ENCODE assay signal across 8 mouse cellular contexts in the genomic region with DNA sequence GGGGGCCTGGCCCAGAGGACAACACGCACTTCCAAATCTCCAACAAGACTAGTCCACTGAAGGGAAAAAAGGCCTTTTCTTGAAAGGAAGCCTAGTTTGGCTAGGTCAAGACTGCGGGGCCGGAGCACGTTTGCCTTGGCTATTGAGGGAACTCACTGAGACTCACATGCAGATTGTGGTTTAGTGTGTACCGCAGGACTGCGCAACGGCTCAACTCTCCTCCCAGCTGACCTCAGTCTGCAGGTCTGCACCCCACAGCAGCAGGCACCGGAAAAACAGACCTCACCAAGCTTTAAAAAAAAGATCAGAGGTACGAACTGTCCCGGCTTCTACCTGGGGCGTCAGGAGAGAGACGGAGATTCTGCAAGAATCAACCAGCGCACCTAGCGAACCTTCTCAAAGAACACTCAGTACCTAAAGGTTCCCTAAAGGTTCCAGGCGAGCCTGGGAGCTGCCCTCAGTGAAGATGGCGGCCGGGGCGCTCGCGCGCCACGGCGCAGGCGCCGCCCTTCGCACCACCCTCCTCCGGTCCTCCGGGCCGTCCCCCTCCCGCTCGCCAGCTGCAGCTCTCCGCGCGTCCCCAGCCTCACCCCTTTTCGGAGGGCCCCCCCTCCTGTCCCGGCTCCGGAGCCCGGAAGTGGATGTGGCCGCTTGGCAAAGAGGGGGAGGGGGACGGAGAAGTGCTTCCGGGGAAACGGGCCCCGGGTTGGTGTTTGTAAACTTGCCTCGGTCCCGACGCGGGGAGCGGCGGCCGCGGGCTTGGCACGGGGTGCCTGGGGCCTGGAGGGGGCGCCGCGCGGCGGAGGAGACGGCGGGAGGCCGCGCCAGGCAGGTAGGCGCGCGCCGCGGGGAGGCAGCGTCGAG. TPM values are rescaled to one million over a fixed set of nuclear protein-coding genes. Genes with fewer than 3 reads are reported as not detected.
DNase-seq lines count a peak whose midpoint lies in the region; ATAC-seq and TF ChIP-seq lines count a peak whose summit lies in the region.

TSS of gene Zfp740 (plus strand) at position 279 of the 864 bp plus-strand sequence.

- H3K9ac ChIP-seq in forebrain, postnatal 0 days: peak within 1 kb of the TSS; percentile 92
- H3K9ac ChIP-seq in lung, embryonic 15.5 days: peak within 1 kb of the TSS; percentile 97

- no peaks in the 10 kb centered on the region for H3K27me3 ChIP-seq in G1E (ENCODE audit: insufficient read depth, low read length)
- no peaks in the 10 kb centered on the region for H3K27me3 ChIP-seq in forebrain, postnatal 0 days (ENCODE audit: insufficient read depth, low read length)
- no peaks in the 10 kb centered on the region for H3K27me3 ChIP-seq in lung, embryonic 15.5 days

- DNase-seq in G1E (ENCODE audit: low spot score): peak; percentile 98
- peak; percentile 94 to 97 for DNase-seq in cerebellum, adult 18-20 months
- DNase-seq in forebrain, postnatal 0 days: peak; percentile 97
- peak; percentile 97 for DNase-seq in heart, postnatal 4 days
- DNase-seq in layer of hippocampus, adult 8-10 months (ENCODE audit: low spot score in 2 of 2): peak; percentile 91 to 92
- DNase-seq in ovary, adult 18-20 months (ENCODE audit: low spot score): peak; percentile 98
- peak; percentile 98 for DNase-seq in thymus, postnatal 0 days (ENCODE audit: low spot score)

- H3K4me2 ChIP-seq in forebrain, postnatal 0 days (ENCODE audit: low read depth): peak within 1 kb of the TSS; percentile 68
- peak within 1 kb of the TSS; percentile 79 for H3K4me2 ChIP-seq in lung, embryonic 15.5 days

- H3K9me3 ChIP-seq in G1E (replicated peaks): no peaks in the 10 kb centered on the region
- no peaks in the 10 kb centered on the region for H3K9me3 ChIP-seq in forebrain, postnatal 0 days (ENCODE audit: low read length)
- no peaks in the 10 kb centered on the region for H3K9me3 ChIP-seq in lung, embryonic 15.5 days

- peaks cover 50% of the 10 kb centered on the region for H3K36me3 ChIP-seq in G1E (replicated peaks)
- H3K36me3 ChIP-seq in forebrain, postnatal 0 days (ENCODE audit: insufficient read depth): peaks cover 12% of the 10 kb centered on the region
- peaks cover 20% of the 10 kb centered on the region for H3K36me3 ChIP-seq in lung, embryonic 15.5 days

- H3K27ac ChIP-seq in forebrain, postnatal 0 days (ENCODE audit: low read depth, low read length): peak within 1 kb of the TSS; percentile 99
- H3K27ac ChIP-seq in lung, embryonic 15.5 days: peak within 1 kb of the TSS; percentile 100

- 2% methylated on average over 58 of the region's 68 CpGs for whole genome bisulfite sequencing in forebrain, postnatal 0 days
- WGBS in lung, embryonic 15.5 days: under 1% methylated on average over 60 of the region's 68 CpGs

- peak within 1 kb of the TSS; percentile 86 for H3K4me3 ChIP-seq in G1E (ENCODE audit: low read depth, low read length)
- H3K4me3 ChIP-seq in forebrain, postnatal 0 days (ENCODE audit: low read depth, low read length): peak within 1 kb of the TSS; percentile 93
- H3K4me3 ChIP-seq in lung, embryonic 15.5 days: peak within 1 kb of the TSS; percentile 91

- TF ChIP-seq CTCF in G1E (IDR thresholded peaks at IDR 0.05; ENCODE audit: low read depth, low read length): no peak
- no peak for TF ChIP-seq CTCF in forebrain, postnatal 0 days (IDR thresholded peaks at IDR 0.05; ENCODE audit: low read depth)

- peaks cover 47% of the 10 kb centered on the region for H3K4me1 ChIP-seq in G1E (ENCODE audit: insufficient read depth, low read depth, low read length)
- peaks cover 13% of the 10 kb centered on the region for H3K4me1 ChIP-seq in forebrain, postnatal 0 days (ENCODE audit: insufficient read depth)
- H3K4me1 ChIP-seq in lung, embryonic 15.5 days: peaks cover 40% of the 10 kb centered on the region

- peak; percentile 83 for ATAC-seq in G1E (ENCODE audit: extremely low read depth, insufficient number of reproducible peaks, low FRiP score, poor library complexity, severe bottlenecking)
- peak; percentile 97 for ATAC-seq in forebrain, postnatal 0 days
- peak; percentile 96 for ATAC-seq in lung, embryonic 15.5 days (ENCODE audit: borderline replicate concordance, extremely low read depth, low FRiP score, low TSS enrichment)

RNA-seq across cellular contexts. Expression of gene Zfp740, which starts in this region (rescaled TPM):
- total RNA-seq in G1E (2014; fragmentation: Nextera tagmentation): 42.5 and 64.5 TPM in 2 replicates
- total RNA-seq in G1E (2017): 34.8 and 35.3 TPM in 2 replicates
- 12.9 and 18.2 TPM in 2 replicates for polyA plus RNA-seq in G1E (2012)
- 67.2 and 83.2 TPM in 2 replicates for total RNA-seq in forebrain, postnatal 0 days (2014; rRNA removed)
- 20.0 and 29.7 TPM in 2 replicates for polyA plus RNA-seq in forebrain, postnatal 0 days (2015; fragmentation: Nextera tagmentation; extraction: Ambion mirVana)
- total RNA-seq in heart, postnatal 4 days (2021): 10 to 100 TPM; 45.3 to 49.4 TPM
- total RNA-seq in layer of hippocampus, adult 8-10 months (2022): 10 to 100 TPM; 74.5 to 85.4 (median 79.0) TPM
- 60.7 and 67.1 TPM in 2 replicates for polyA plus RNA-seq in lung, embryonic 15.5 days (2015; fragmentation: Nextera tagmentation; extraction: Ambion mirVana)
- polyA plus RNA-seq in thymus, postnatal 0 days (2015; fragmentation: Nextera tagmentation; extraction: Ambion mirVana): 48.8 and 64.9 TPM in 2 replicates

Comparison
In these comparisons a context has a peak if more than half of its experiments do, and no peak if none do; other contexts are left out.
1. Peak in every context shown above with its lines: DNase-seq, ATAC-seq, H3K4me3 ChIP-seq and H3K27ac ChIP-seq.